Mouse (Mus musculus): ENCODE data around the gene Gimap5.

GRCm38 (mm10) chr6:48741711-48742206, 4.2 kb upstream of the Gimap5 start:
- no peak for TF ChIP-seq CTCF (conservative IDR thresholded peaks at IDR 0.05; ENCODE audit: insufficient read depth, insufficient read length, low read depth, low read length)
- TF ChIP-seq POLR2A (IDR thresholded peaks at IDR 0.05; ENCODE audit: low read depth, low read length), result no peak

Measured in kidney, adult 2 months (tissue).